Mouse (Mus musculus): ENCODE measurements around the gene Nlgn2. TPM values are rescaled to one million over a fixed set of nuclear protein-coding genes. Genes with fewer than 3 reads are reported as not detected.

The Nlgn2 gene
- total and polyA plus RNA-seq, 2 experiments from 2014 or later = 23.5 to 137 TPM

DNA sequence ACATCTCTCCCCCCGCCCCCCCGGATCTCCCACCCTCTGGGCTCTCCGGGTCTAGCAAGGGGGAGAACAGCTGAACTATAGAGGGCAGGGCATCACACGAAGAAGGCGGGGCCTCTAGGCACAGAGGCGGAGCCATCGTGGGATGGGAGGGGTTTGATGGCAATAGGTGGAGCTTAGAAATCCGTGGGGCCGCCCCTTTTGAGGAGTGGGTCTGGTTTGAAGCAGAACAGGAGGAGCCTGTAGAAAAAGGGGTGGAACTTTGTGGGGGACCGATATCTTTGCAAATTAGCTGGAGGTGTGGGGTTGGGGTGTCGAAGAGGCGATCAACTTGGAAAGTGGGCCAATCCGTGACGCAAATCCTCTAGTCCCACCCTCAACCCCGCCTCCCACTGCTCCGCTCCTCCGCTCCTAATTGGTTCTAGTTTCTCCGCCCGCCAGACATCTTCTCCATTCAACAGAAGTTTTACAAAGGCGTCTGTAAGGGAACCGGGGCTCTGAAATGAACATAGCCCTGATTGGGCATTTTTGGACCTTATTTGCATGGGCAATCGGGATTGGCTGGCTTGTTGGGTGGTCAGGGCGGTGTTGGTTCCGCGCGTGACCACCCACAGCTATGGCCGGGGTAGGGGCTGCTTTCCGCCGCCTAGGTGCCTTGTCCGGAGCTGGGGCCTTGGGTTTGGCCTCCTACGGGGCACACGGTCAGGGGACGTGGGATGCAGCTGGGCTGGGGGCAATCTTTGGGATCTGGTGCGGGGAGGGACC is 549 bp upstream of the Nlgn2 start, which contains the start of gene Tmem256:
Gene Tmem256, plus strand, starts transcription at position 563 of the 762 bp plus-strand sequence.
- H3K27ac ChIP-seq (ENCODE audit: low read depth, low read length) = peak within 1 kb of the TSS; percentile 97
- peak within 1 kb of the TSS; percentile 91 for H3K4me3 ChIP-seq (ENCODE audit: low read depth, low read length)
- 1% methylated on average over 34 of the region's 34 CpGs for WGBS
- no peaks in the 10 kb centered on the region for H3K27me3 ChIP-seq (ENCODE audit: insufficient read depth, low read length)
- no peaks in the 10 kb centered on the region for H3K9me3 ChIP-seq (ENCODE audit: low read length)
- peak within 1 kb of the TSS; percentile 98 for H3K9ac ChIP-seq (replicated peaks; ENCODE audit: low read length, poor library complexity, severe bottlenecking)
- peak within 1 kb of the TSS; percentile 97 for H3K4me2 ChIP-seq (ENCODE audit: low read depth, low read length, poor library complexity, severe bottlenecking)
- peaks cover 11% of the 10 kb centered on the region; the same call in 1 of the 2 replicates for H3K4me1 ChIP-seq (ENCODE audit: insufficient read depth, low read length)
- peak; percentile 92 for ATAC-seq (ENCODE audit: low FRiP score)
- peaks cover 4% of the 10 kb centered on the region; the same call in 1 of the 2 replicates for H3K36me3 ChIP-seq (ENCODE audit: insufficient read depth, low read length)
- TF ChIP-seq CTCF (IDR thresholded peaks at IDR 0.05) = no peak; the same call in 1 of the 2 replicates
- peak; percentile 100 for DNase-seq (ENCODE audit: low spot score)

DNA sequence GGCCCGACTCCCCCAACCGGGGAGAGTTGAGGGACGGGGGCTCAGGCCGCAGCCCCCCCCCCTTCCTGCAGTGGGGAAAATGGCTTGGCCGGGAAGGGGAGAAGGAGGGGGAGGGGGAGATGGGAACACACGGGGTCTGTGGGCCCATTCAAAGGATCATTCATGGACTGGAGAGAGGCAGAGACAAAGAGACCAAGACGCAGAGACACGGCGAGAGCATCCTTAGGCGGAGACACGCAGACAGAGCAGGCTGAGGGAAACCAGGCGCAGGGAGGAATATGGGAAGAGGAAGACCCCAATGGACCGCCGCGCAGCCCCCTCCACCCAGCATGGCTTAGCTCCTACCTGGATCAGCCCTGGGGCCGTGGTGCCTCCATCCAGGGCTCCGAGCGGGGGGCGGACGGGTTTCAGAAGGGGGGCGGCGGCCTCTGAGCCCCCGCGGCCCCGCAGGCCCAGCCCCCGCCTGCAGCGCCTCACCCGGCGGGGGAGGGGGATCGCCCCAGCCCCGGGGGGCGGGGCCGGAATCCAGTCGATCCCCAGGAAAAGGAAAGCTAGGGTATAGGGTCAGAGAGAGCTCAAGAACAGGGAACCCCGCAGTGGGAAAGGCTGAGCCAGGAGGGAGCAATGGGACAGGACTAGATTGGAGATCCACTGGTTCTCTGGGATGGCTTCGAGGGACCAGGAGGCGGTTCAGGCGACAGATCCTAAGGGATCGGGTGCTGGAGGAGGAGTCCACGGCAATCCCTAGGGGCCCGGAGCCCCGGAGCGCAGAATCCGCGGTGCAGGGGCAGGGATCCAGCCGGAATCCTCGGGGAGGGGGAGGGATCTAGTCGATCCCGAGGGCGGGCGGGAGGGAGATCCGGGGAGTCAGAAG is 644 bp downstream of the Nlgn2 start:
- peaks cover 14% of the 10 kb centered on the region for H3K36me3 ChIP-seq (ENCODE audit: insufficient read depth, low read length)
- H3K4me3 ChIP-seq (ENCODE audit: low read depth, low read length) = peak overlapping the region; percentile 91
- H3K9ac ChIP-seq (replicated peaks; ENCODE audit: low read length, poor library complexity, severe bottlenecking) = peak overlapping the region; percentile 98
- WGBS = under 1% methylated on average over 24 of the region's 52 CpGs
- peak overlapping the region; percentile 97 for H3K27ac ChIP-seq (ENCODE audit: low read depth, low read length)
- no peaks in the 10 kb centered on the region for H3K27me3 ChIP-seq (ENCODE audit: insufficient read depth, low read length)
- peak; percentile 51 for DNase-seq (ENCODE audit: low spot score)
- peaks cover 11% of the 10 kb centered on the region; the same call in 1 of the 2 replicates for H3K4me1 ChIP-seq (ENCODE audit: insufficient read depth, low read length)
- H3K9me3 ChIP-seq (ENCODE audit: low read length) = no peaks in the 10 kb centered on the region
- ATAC-seq (ENCODE audit: low FRiP score) = no peak
- TF ChIP-seq CTCF (IDR thresholded peaks at IDR 0.05) = no peak
- peak overlapping the region; percentile 97 for H3K4me2 ChIP-seq (ENCODE audit: low read depth, low read length, poor library complexity, severe bottlenecking)

DNA sequence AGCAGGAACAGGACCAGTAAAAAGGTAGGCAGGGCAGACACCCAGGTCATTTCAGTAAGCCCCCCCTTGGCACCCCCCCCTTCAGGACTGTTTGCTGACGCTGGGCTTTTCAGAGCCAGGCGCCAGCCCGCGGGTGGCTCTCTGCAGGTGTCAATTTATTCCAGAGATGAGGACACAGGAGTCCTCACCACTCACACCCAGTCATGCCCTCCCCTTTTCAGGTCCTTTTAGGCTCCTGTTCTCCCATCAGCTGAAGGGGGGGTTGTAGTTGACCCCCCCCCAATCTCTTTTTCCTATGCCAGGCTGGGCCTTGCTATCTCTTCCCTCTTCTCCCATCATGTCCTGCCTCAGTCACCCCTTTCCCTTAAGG is 1.6 kb downstream of the Nlgn2 start:
- WGBS = 4% methylated on average over 3 of the region's 4 CpGs
- Histone ChIP-seq H3K27me3 (ENCODE audit: insufficient read depth, low read length) (no peaks in the 10 kb centered on the region), H3K4me3 (ENCODE audit: low read depth, low read length) (peak overlapping the region; percentile 91), H3K36me3 (ENCODE audit: insufficient read depth, low read length) (peaks cover 14% of the 10 kb centered on the region), H3K9ac (replicated peaks; ENCODE audit: low read length, poor library complexity, severe bottlenecking) (peak overlapping the region; percentile 98), H3K4me2 (ENCODE audit: low read depth, low read length, poor library complexity, severe bottlenecking) (peak overlapping the region; percentile 97), H3K9me3 (ENCODE audit: low read length) (no peaks in the 10 kb centered on the region), H3K4me1 (ENCODE audit: insufficient read depth, low read length) (peaks cover 11% of the 10 kb centered on the region; the same call in 1 of the 2 replicates), H3K27ac (ENCODE audit: low read depth, low read length) (peak overlapping the region; percentile 97)
- ATAC-seq (ENCODE audit: low FRiP score) (no peak), DNase-seq (ENCODE audit: low spot score) (no peak)
- no peak for TF ChIP-seq CTCF (IDR thresholded peaks at IDR 0.05)

DNA sequence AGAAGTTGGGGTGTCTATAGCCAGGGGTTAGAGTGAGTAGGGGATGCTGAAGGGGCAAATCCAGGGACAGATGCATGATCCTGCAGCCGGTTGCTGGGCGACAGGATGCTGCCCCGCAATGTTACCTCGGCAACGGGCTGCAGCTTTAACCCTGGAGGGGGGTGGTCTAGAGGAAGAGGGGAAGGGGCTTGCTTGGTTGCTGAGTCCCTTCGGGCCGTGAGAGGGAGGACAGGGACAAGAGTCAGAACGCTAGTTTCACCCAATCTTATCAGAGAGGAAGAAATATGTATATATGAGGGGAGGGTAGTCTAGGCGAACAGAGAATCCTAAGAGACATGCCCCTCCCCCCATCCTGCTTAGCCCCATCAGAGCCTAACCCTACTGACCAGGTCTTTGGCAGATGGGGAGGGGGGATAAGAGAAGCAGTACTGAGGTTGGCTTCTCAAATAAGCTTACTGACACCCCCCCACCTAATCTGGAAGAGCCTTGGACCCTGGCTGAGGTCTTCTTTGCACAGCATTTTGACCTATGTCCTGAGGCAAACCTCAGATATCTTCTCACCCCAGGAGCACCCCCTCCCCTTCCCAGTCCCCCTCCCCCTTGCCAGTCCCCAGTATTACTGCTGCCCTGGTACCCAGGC is 2.1 kb downstream of the Nlgn2 start:
- Histone ChIP-seq H3K27me3 (ENCODE audit: insufficient read depth, low read length) (no peaks in the 10 kb centered on the region), H3K4me3 (ENCODE audit: low read depth, low read length) (peak overlapping the region; percentile 91), H3K9ac (replicated peaks; ENCODE audit: low read length, poor library complexity, severe bottlenecking) (peak overlapping the region; percentile 98), H3K4me1 (ENCODE audit: insufficient read depth, low read length) (peaks cover 11% of the 10 kb centered on the region; the same call in 1 of the 2 replicates), H3K36me3 (ENCODE audit: insufficient read depth, low read length) (peaks cover 14% of the 10 kb centered on the region), H3K27ac (ENCODE audit: low read depth, low read length) (peak overlapping the region; percentile 97), H3K9me3 (ENCODE audit: low read length) (no peaks in the 10 kb centered on the region), H3K4me2 (ENCODE audit: low read depth, low read length, poor library complexity, severe bottlenecking) (peak overlapping the region; percentile 97)
- WGBS = 2% methylated on average over 9 of the region's 9 CpGs
- ATAC-seq (ENCODE audit: low FRiP score) (no peak), DNase-seq (ENCODE audit: low spot score) (no peak)
- TF ChIP-seq CTCF (IDR thresholded peaks at IDR 0.05) = no peak

DNA sequence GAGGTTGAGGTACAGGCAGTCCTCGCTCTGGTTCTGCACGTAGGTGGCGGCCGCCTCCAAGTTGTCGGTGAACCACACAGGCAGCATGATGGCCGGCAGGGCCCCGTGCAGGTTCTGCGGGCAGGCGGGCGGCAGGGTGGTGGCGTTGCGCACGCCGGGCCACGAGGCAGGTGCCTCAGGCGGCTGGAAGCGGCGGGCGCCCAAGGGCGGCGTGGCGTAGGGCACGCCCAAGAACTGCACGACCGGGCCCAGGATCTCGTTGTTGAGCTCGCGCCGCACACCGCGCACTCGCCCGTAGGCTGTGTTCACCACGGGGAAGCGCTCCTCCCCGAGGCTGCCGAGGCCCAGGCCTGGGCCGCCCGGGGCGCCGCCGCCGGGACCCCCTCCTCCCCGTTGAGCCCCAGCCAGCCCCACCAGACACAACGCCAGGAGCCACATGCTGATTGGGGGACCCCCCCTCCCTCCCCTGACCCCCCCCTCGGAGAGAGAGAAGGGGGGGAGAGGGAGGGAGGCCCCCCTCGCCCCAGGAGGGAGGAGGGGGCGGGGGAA is 3.5 kb downstream of the Nlgn2 start:
- peaks cover 11% of the 10 kb centered on the region; the same call in 1 of the 2 replicates for H3K4me1 ChIP-seq (ENCODE audit: insufficient read depth, low read length)
- peak overlapping the region; percentile 98 for H3K9ac ChIP-seq (replicated peaks; ENCODE audit: low read length, poor library complexity, severe bottlenecking)
- peak overlapping the region; percentile 97 for H3K4me2 ChIP-seq (ENCODE audit: low read depth, low read length, poor library complexity, severe bottlenecking)
- peaks cover 18% of the 10 kb centered on the region for H3K36me3 ChIP-seq (ENCODE audit: insufficient read depth, low read length)
- no peaks in the 10 kb centered on the region for H3K27me3 ChIP-seq (ENCODE audit: insufficient read depth, low read length)
- ATAC-seq (ENCODE audit: low FRiP score) = no peak
- no peaks in the 10 kb centered on the region for H3K9me3 ChIP-seq (ENCODE audit: low read length)
- 12% methylated on average over 24 of the region's 48 CpGs for WGBS
- peak overlapping the region; percentile 91 for H3K4me3 ChIP-seq (ENCODE audit: low read depth, low read length)
- no peak for TF ChIP-seq CTCF (IDR thresholded peaks at IDR 0.05)
- no peak for DNase-seq (ENCODE audit: low spot score)
- H3K27ac ChIP-seq (ENCODE audit: low read depth, low read length) = 0 out of 2 replicates have a peak overlapping the region, but pooled peaks have one; percentile 32

Data from midbrain, postnatal 0 days (tissue).